Mouse (Mus musculus) ES-E14 (cell line): ENCODE results near the gene AW209491.

Experiments used
- CHD2 ChIP-seq: IDR thresholded peaks from 2 replicates; pipeline ENCODE4 v1.6.1; 2014; ENCODE audit warnings: mild to moderate bottlenecking, low read depth, low read length, inconsistent platforms
- HCFC1 ChIP-seq: IDR thresholded peaks from 2 replicates; pipeline ENCODE4 v1.6.1; 2012; ENCODE audit warnings: low read length, inconsistent platforms, borderline replicate concordance; ENCODE audit not compliant: insufficient read depth
- MAFK ChIP-seq: IDR thresholded peaks from 2 replicates; pipeline ENCODE4 v1.6.1; 2014; ENCODE audit warnings: mild to moderate bottlenecking, low read depth, low read length, inconsistent platforms; ENCODE audit not compliant: insufficient read depth
- ZC3H11A ChIP-seq: IDR thresholded peaks from 2 replicates; pipeline ENCODE4 v1.6.1; 2012; ENCODE audit warnings: low read depth, mild to moderate bottlenecking, inconsistent platforms, low read length, borderline replicate concordance
- ZNF384 ChIP-seq: IDR thresholded peaks from 2 replicates; pipeline ENCODE4 v1.6.1; 2012; ENCODE audit warnings: low read depth, low read length, inconsistent platforms

GRCm38 (mm10) chr13:14670342-14670741, 40.4 kb downstream of the AW209491 start:
- TF ChIP-seq ZNF384 = no peak
- TF ChIP-seq MAFK = no peak
- TF ChIP-seq CHD2 = no peak
- no peak for TF ChIP-seq HCFC1
- TF ChIP-seq ZC3H11A = 0 out of 2 replicates have a peak, but pooled peaks have one; percentile 54
